Mouse (Mus musculus): ENCODE data around the gene Man1c1.

Man1c1 gene

GRCm38 (mm10) chr4:134703835-134704546, at the start of gene Man1c1:
Man1c1 (minus strand) TSS chr4:134704290.
- peak; percentile 79 for DNase-seq (ENCODE audit: extremely low spot score, low read depth, low spot score)

- no peak for DNase-seq (ENCODE audit: extremely low spot score, low read depth, low spot score)
These were observed 49.6 kb upstream of the Man1c1 start for GRCm38 (mm10) chr4:134753516-134754261.

DNA sequence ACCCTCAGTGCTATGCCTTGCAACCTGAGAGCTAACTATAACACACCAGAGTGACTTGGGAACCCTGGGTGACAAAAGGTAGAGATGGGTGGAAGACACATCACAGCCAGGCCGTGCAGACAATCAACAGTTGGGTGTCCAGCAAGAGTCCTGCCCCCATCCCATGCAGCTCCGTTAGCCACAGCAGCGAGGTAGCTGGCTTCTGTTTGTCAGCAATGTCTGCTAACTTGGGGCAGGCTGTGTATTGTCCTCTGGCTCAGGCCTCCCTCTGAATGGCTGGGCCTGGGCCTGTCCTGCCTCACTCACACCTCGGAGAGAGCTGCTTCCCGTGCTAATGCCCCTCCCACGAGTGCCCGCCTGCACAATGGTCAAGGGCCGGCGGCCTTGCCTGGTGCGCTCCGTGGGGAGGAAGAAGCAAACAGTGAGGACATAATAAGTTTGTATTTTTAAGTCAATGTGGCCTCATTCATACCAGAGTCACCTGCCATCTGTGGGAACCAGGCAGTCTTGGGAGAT, 48.9 kb upstream of the Man1c1 start:
- DNase-seq (ENCODE audit: extremely low spot score, low read depth, low spot score), result no peak

DNA sequence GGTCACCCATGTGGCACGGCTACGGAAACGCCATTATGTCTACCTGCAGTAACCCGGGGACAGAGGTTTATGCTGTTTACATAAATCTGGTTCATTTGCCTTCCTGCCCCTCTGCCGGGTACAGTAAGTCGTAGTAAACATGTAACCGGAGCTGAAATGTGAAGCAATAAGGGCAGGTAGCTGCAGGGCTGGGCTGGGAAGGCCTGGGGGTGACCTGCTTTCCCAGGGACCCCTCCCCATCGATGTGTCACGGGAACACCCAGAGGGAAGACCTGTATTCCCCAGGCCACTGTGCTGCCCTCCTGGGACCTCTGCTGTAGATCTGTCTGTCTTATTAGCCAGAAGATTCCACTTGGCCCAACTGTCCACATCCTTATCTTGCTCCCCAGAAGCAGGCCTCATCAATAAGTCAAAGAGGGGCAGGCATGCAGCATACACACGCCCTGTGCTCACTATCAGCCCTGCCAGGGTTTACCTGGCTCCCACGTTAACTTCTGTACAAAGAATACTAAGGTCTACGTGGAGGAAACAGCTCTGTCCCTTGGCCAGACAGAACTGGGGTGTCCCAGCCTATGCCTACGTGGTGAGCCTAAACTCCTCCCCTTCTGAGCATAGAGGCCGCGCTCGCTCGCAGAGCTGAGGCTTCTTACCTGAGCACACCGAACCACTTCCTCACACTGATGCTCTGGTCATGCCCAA, 47.7 kb upstream of the Man1c1 start:
- DNase-seq (ENCODE audit: extremely low spot score, low read depth, low spot score), result no peak

DNA sequence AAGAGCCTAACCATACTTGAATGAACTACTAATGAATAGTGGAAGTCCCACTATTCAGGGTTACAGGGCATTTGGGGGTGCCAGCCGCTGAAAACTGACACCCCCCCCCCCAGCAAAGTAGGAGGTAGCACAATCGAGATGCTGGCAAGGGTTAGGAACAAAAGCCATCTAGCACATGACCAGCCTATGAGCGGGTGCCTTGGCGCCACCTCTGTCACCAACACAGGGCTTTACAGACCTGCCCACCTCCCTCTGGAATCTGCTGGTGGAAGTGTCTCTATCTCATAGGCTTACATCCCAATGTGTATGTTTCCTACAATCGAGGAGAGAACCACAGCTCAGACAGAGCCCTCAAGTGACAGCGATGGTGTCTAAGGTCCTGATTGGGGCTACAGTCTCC, 46.7 kb upstream of the Man1c1 start:
- DNase-seq (ENCODE audit: extremely low spot score, low read depth, low spot score), result no peak

GRCm38 (mm10) chr4:134750263-134750662, 46.2 kb upstream of the Man1c1 start:
- no peak for DNase-seq (ENCODE audit: extremely low spot score, low read depth, low spot score)

GRCm38 (mm10) chr4:134749301-134750030, 45.4 kb upstream of the Man1c1 start:
- no peak for DNase-seq (ENCODE audit: extremely low spot score, low read depth, low spot score)

- DNase-seq (ENCODE audit: extremely low spot score, low read depth, low spot score), result no peak
These were observed 42.0 kb upstream of the Man1c1 start for GRCm38 (mm10) chr4:134745900-134746661.

- no peak for DNase-seq (ENCODE audit: extremely low spot score, low read depth, low spot score)
These were observed 40.0 kb upstream of the Man1c1 start for GRCm38 (mm10) chr4:134743881-134744633.

DNA sequence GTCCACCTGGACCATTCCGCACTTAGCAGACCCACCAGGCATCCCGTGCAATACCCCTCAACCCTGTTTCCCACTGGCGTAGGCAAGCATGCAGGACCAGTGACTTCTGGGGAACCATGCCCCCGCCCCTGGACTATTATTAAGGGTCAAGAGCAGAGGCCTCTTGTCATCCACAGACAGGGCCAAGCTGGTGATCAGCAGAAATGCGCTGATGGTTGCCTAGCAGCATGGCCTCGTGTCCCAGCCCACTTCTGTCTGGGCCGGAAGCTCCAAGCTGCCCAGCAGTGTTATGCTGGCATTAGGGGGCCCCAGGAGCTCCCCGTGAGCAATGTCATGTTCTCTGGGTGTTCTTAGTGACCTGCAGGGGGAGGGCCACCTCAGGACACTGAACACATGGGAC, 37.9 kb upstream of the Man1c1 start:
- DNase-seq (ENCODE audit: extremely low spot score, low read depth, low spot score), result no peak

DNA sequence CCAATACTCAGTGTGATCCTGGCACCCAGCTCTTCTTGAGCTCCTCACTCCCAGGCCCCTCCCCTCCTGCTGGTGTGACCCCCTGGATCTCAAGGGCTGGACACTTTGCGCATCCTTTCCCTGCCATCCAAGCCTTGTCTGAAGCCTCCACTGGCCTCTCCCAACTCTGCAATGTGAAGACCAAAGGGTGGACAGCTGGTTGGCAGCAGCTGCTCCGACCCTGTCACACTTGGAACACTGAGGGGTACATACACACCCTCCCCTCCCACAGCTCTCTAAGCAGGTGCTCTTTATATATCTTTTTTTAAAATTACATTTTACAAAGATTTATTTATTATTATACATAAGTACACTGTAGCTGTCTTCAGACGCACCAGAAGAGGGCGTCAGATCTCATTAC, 36.1 kb upstream of the Man1c1 start:
- DNase-seq (ENCODE audit: extremely low spot score, low read depth, low spot score), result no peak

DNA sequence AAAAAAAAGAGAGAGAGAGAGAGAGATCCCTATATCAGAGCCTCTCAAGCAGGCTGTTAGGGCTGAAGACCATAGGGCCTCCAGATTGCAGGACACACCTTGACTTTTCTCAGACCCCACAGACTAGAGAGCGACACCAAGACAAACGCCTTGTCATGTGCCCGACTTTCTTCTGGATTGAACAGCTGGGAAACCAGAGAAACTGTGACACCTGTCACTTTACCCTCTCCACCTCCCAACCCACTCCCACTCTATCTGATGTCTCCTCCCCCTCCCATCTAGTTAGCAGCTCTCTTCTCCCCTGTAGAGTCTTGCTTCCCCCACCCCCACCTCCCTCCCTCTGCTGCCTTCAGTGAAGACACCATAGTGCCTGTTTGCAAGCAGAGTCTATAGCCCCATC, 35.4 kb upstream of the Man1c1 start:
- DNase-seq (ENCODE audit: extremely low spot score, low read depth, low spot score), result no peak

GRCm38 (mm10) chr4:134737365-134737910, 33.3 kb upstream of the Man1c1 start:
- DNase-seq (ENCODE audit: extremely low spot score, low read depth, low spot score), result no peak

DNA sequence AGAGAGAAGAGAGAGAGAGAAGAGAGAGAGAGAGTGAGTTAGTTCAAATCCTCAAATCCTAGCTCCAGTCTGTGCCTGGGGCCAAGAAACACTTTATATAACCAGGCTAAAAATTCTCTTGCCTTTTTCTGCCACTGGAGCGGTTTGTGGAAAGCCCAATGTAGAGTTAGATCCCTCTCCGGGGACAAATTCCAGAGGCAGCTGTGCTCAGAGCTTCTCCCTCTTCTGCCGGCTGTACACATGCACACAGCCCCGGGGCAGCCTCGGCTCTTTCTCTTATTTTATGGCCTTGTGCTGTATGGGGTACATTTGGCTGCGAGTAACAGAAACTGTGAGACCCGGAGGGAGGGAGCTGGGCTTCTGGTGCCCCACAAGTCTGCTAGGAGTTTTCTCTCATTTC, 32.1 kb upstream of the Man1c1 start:
- no peak for DNase-seq (ENCODE audit: extremely low spot score, low read depth, low spot score)

DNA sequence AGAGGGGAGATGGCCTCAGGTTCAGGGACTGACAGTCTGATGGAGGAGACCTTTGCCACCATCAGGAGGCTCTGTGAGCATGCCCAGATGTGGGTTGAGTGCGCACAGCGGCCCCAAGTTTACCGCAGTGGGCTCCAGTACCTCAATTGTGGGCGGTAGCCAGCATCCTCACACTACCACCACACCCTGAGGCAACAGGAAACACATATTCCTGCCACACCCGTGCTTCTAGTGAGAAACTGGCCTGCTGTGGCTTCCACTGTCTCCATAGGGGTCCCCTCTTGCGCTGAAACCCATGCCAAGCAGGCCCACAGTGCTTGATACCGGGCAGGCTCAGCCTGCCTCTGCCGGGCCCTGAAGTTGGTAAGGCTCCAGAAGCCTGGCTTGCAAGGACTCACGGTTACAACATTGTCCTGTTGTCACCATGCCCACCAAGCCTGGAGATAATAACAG, 30.6 kb upstream of the Man1c1 start:
- DNase-seq (ENCODE audit: extremely low spot score, low read depth, low spot score), result no peak

DNA sequence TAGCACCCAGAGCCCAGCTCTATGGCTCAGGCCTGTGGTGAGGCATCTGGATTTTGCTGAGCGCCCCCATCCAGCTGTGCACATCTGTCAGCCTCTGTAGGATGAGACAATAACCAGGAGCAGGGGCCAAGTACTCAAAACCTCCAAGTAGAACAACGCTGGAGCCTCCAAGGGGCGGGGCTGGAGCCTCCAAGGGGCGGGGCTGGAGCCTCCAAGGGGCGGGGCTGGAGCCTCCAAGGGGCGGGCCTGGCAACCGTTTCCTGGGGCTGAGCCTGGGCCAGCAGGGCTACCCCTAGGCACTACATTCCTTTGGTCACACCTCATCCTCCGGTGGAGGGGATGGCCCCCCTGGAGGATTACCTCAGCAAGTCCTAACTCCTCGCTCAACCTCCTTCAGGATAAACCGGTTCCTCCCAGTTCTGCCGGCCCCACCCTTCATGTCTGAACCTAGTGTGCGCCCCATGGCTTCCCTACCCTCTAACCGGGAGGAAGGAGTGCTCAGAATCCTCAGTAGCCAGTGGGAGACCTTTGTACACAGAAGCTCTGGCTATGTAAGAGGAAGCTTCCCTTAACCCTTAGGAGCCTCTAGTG, 30.0 kb upstream of the Man1c1 start:
- DNase-seq (ENCODE audit: extremely low spot score, low read depth, low spot score), result no peak

- no peak for DNase-seq (ENCODE audit: extremely low spot score, low read depth, low spot score)
These were observed 29.3 kb upstream of the Man1c1 start for GRCm38 (mm10) chr4:134733371-134733770.

DNA sequence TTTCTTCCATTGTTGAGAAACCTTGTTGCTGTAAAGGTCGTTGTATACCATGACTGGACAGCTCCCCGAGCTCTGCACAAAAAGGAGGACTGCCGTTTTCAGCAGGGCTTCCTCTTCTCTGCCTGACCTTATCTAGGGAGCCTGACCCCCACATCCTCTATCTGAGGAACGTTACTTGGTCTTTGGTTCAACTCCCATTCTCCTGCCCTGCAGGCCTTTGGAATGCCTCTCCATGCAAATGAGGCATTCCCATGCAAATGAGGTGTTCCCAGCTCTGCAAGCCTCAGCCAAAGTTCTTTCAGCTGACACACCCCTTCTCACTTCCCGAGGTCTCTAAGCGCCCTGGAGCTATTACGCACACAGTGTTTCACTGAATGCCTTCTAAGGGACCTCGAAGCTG, 26.0 kb upstream of the Man1c1 start:
- DNase-seq (ENCODE audit: extremely low spot score, low read depth, low spot score), result no peak

Data from hindlimb bud, embryonic 11.5 days (tissue).